Mouse (Mus musculus) stomach, embryonic 15.5 days (tissue): ENCODE results near the gene 5330417H12Rik. TPM values are rescaled to one million over a fixed set of nuclear protein-coding genes. Genes with fewer than 3 reads are reported as not detected.
A peak's percentile ranks its signal among the peaks of the same experiment; 100 is the strongest.

Experiments
- ATAC-seq: fragments of 200-750 bp; cut with Nextera tagmentation; 2 replicates; pipeline ENCODE4 v1.8.0; 2017; ENCODE audit warnings: low read depth, moderate number of reproducible peaks, moderate TSS enrichment; ENCODE audit not compliant: insufficient read depth, low FRiP score
- H3K27ac ChIP-seq: fragments of 300-500 bp; sonication (generic); 2 replicates; pipeline ENCODE4 v1.5.1; 2015; ENCODE audit warnings: mild to moderate bottlenecking, inconsistent platforms
- H3K27me3 ChIP-seq: fragments of 300-500 bp; sonication (generic); replicated peaks from 2 replicates; pipeline ENCODE4 v1.6.1; 2015; ENCODE audit warnings: inconsistent platforms
- H3K36me3 ChIP-seq: fragments of 300-500 bp; sonication (generic); 2 replicates; pipeline ENCODE4 v1.6.1; 2015; ENCODE audit warnings: inconsistent platforms
- H3K4me1 ChIP-seq: fragments of 300-500 bp; sonication (generic); 2 replicates; pipeline ENCODE4 v1.6.1; 2015; ENCODE audit warnings: inconsistent platforms
- H3K4me2 ChIP-seq: fragments of 300-500 bp; sonication (generic); 2 replicates; pipeline ENCODE4 v1.6.1; 2015; ENCODE audit warnings: mild to moderate bottlenecking, inconsistent platforms
- H3K4me3 ChIP-seq: fragments of 300-500 bp; sonication (generic); replicated peaks from 2 replicates; pipeline ENCODE4 v1.5.1; 2015; ENCODE audit warnings: inconsistent platforms
- H3K9ac ChIP-seq: fragments of 300-500 bp; sonication (generic); 2 replicates; pipeline ENCODE4 v1.6.1; 2015; ENCODE audit warnings: inconsistent platforms
- H3K9me3 ChIP-seq: fragments of 300-500 bp; sonication (generic); 2 replicates; pipeline ENCODE4 v1.6.1; 2016; ENCODE audit warnings: inconsistent platforms
- WGBS: fragments of 180-500 bp; shearing (Covaris S2); methylation state at CpG from one replicate; pipeline ENCODE4 v1.1.7; 2015; 5-methylcytosine and 5-hydroxymethylcytosine counted together
- polyA plus RNA-seq: library from polyadenylated mRNA; unstranded; fragments of >200 nt; fragmentation: Nextera tagmentation; extraction: Ambion mirVana; gene quantifications from 2 replicates; pipeline ENCODE4 v1.2.1, GENCODE M21; 2015

The 5330417H12Rik gene
- polyA plus RNA-seq, 1 experiment from 2014 or later = not detected

- Histone ChIP-seq H3K9me3 (no peaks in the 10 kb centered on the region), H3K4me1 (no peaks in the 10 kb centered on the region), H3K27ac (no peak overlapping the region), H3K36me3 (no peaks in the 10 kb centered on the region), H3K9ac (no peak overlapping the region), H3K4me2 (no peak overlapping the region), H3K4me3 (no peak overlapping the region), H3K27me3 (no peaks in the 10 kb centered on the region)
- WGBS = 69% methylated on average over 3 of the region's 3 CpGs
- ATAC-seq = no peak
These were observed 4.8 kb downstream of the 5330417H12Rik start for GRCm38 (mm10) chr7:107620137-107620536.

GRCm38 (mm10) chr7:107619225-107619624, 5.7 kb downstream of the 5330417H12Rik start:
- H3K27me3 ChIP-seq = no peaks in the 10 kb centered on the region
- ATAC-seq = no peak
- no peaks in the 10 kb centered on the region for H3K9me3 ChIP-seq
- WGBS = 67% methylated on average over 4 of the region's 4 CpGs
- H3K27ac ChIP-seq = no peak overlapping the region
- no peak overlapping the region for H3K9ac ChIP-seq
- no peak overlapping the region for H3K4me2 ChIP-seq
- H3K36me3 ChIP-seq = no peaks in the 10 kb centered on the region
- no peaks in the 10 kb centered on the region for H3K4me1 ChIP-seq
- H3K4me3 ChIP-seq = no peak overlapping the region

GRCm38 (mm10) chr7:107618028-107618992, 6.7 kb downstream of the 5330417H12Rik start:
- Histone ChIP-seq H3K27me3 (no peaks in the 10 kb centered on the region), H3K4me2 (no peak overlapping the region), H3K9ac (no peak overlapping the region), H3K36me3 (no peaks in the 10 kb centered on the region), H3K4me3 (no peak overlapping the region), H3K27ac (no peak overlapping the region), H3K4me1 (no peaks in the 10 kb centered on the region), H3K9me3 (no peaks in the 10 kb centered on the region)
- ATAC-seq = no peak
- WGBS = 30% methylated on average over 10 of the region's 11 CpGs

GRCm38 (mm10) chr7:107610880-107611279, 14.1 kb downstream of the 5330417H12Rik start:
- no peak overlapping the region for H3K27ac ChIP-seq
- 76% methylated on average over 5 of the region's 5 CpGs for WGBS
- no peak overlapping the region for H3K9ac ChIP-seq
- H3K4me3 ChIP-seq = no peak overlapping the region
- H3K36me3 ChIP-seq = no peaks in the 10 kb centered on the region
- ATAC-seq = no peak
- no peaks in the 10 kb centered on the region for H3K9me3 ChIP-seq
- H3K4me1 ChIP-seq = no peaks in the 10 kb centered on the region
- H3K4me2 ChIP-seq = no peak overlapping the region
- H3K27me3 ChIP-seq = no peaks in the 10 kb centered on the region

GRCm38 (mm10) chr7:107609622-107610255, 15.2 kb downstream of the 5330417H12Rik start:
- H3K9me3 ChIP-seq = no peaks in the 10 kb centered on the region
- WGBS = 92% methylated on average over 2 of the region's 2 CpGs
- H3K4me1 ChIP-seq = no peaks in the 10 kb centered on the region
- H3K27me3 ChIP-seq = no peaks in the 10 kb centered on the region
- H3K4me3 ChIP-seq = no peak overlapping the region
- no peak overlapping the region for H3K4me2 ChIP-seq
- no peak for ATAC-seq
- H3K27ac ChIP-seq = no peak overlapping the region
- H3K36me3 ChIP-seq = no peaks in the 10 kb centered on the region
- no peak overlapping the region for H3K9ac ChIP-seq

- Histone ChIP-seq H3K4me2 (no peak overlapping the region), H3K4me1 (no peaks in the 10 kb centered on the region), H3K36me3 (no peaks in the 10 kb centered on the region), H3K9ac (no peak overlapping the region), H3K9me3 (no peaks in the 10 kb centered on the region), H3K27ac (no peak overlapping the region), H3K27me3 (no peaks in the 10 kb centered on the region), H3K4me3 (no peak overlapping the region)
- no peak for ATAC-seq
- WGBS = 85% methylated on average over 1 of the region's 1 CpGs
These were observed 17.2 kb downstream of the 5330417H12Rik start for GRCm38 (mm10) chr7:107607766-107608165.

- no peak overlapping the region for H3K27ac ChIP-seq
- no peak for ATAC-seq
- H3K9me3 ChIP-seq = no peaks in the 10 kb centered on the region
- no peak overlapping the region for H3K4me3 ChIP-seq
- WGBS = 76% methylated on average over 6 of the region's 6 CpGs
- no peaks in the 10 kb centered on the region for H3K27me3 ChIP-seq
- no peaks in the 10 kb centered on the region for H3K36me3 ChIP-seq
- no peak overlapping the region for H3K4me2 ChIP-seq
- H3K4me1 ChIP-seq = no peaks in the 10 kb centered on the region
- no peak overlapping the region for H3K9ac ChIP-seq
These were observed 22.0 kb downstream of the 5330417H12Rik start for GRCm38 (mm10) chr7:107602913-107603312.

GRCm38 (mm10) chr7:107602505-107602904, 22.5 kb downstream of the 5330417H12Rik start:
- no peak overlapping the region for H3K4me3 ChIP-seq
- H3K4me2 ChIP-seq = no peak overlapping the region
- ATAC-seq = no peak
- H3K9me3 ChIP-seq = no peaks in the 10 kb centered on the region
- no peaks in the 10 kb centered on the region for H3K4me1 ChIP-seq
- H3K9ac ChIP-seq = no peak overlapping the region
- no peaks in the 10 kb centered on the region for H3K27me3 ChIP-seq
- no peaks in the 10 kb centered on the region for H3K36me3 ChIP-seq
- 79% methylated on average over 4 of the region's 4 CpGs for WGBS
- H3K27ac ChIP-seq = no peak overlapping the region

GRCm38 (mm10) chr7:107600651-107601050, 24.3 kb downstream of the 5330417H12Rik start:
- Histone ChIP-seq H3K4me1 (no peaks in the 10 kb centered on the region), H3K36me3 (no peaks in the 10 kb centered on the region), H3K4me2 (no peak overlapping the region), H3K27me3 (no peaks in the 10 kb centered on the region), H3K9ac (no peak overlapping the region), H3K4me3 (no peak overlapping the region), H3K27ac (no peak overlapping the region), H3K9me3 (no peaks in the 10 kb centered on the region)
- ATAC-seq = no peak
- WGBS = 76% methylated on average over 5 of the region's 5 CpGs

- Histone ChIP-seq H3K4me2 (no peak overlapping the region), H3K4me3 (no peak overlapping the region), H3K4me1 (0 out of 2 replicates have a peak, but pooled peaks cover 6% of the 10 kb centered on the region), H3K9me3 (no peaks in the 10 kb centered on the region), H3K9ac (no peak overlapping the region), H3K27ac (no peak overlapping the region), H3K36me3 (no peaks in the 10 kb centered on the region), H3K27me3 (no peaks in the 10 kb centered on the region)
- 75% methylated on average over 3 of the region's 3 CpGs for WGBS
- ATAC-seq = no peak
These were observed 27.0 kb downstream of the 5330417H12Rik start for GRCm38 (mm10) chr7:107597956-107598355.

GRCm38 (mm10) chr7:107596753-107597152, 28.2 kb downstream of the 5330417H12Rik start:
- Histone ChIP-seq H3K4me1 (0 out of 2 replicates have a peak, but pooled peaks cover 6% of the 10 kb centered on the region), H3K4me2 (no peak overlapping the region), H3K4me3 (no peak overlapping the region), H3K27me3 (no peaks in the 10 kb centered on the region), H3K36me3 (no peaks in the 10 kb centered on the region), H3K9me3 (no peaks in the 10 kb centered on the region), H3K9ac (no peak overlapping the region), H3K27ac (no peak overlapping the region)
- ATAC-seq = no peak

GRCm38 (mm10) chr7:107595426-107595825, 29.5 kb downstream of the 5330417H12Rik start:
- Histone ChIP-seq H3K4me2 (peak overlapping the region; percentile 95), H3K27ac (no peak overlapping the region), H3K4me1 (0 out of 2 replicates have a peak, but pooled peaks cover 6% of the 10 kb centered on the region), H3K9ac (no peak overlapping the region), H3K36me3 (no peaks in the 10 kb centered on the region; the same call in 1 of the 2 replicates), H3K27me3 (no peaks in the 10 kb centered on the region), H3K9me3 (no peaks in the 10 kb centered on the region), H3K4me3 (peak overlapping the region; percentile 60)
- ATAC-seq = no peak
- WGBS = 13% methylated on average over 13 of the region's 13 CpGs
